Mouse (Mus musculus) kidney, postnatal 4 days (tissue): ENCODE data around the gene Hjurp.

Experiments
- DNase-seq, 2 experiments: peaks; one replicate each; pipeline ENCODE4 v3.0.0; 2021; ENCODE audit warnings: mixed read lengths in 2 of 2

The Hjurp gene

GRCm38 (mm10) chr1:88219054-88219453 lies 58.4 kb downstream of the Hjurp start:
- DNase-seq, result no peak

DNA sequence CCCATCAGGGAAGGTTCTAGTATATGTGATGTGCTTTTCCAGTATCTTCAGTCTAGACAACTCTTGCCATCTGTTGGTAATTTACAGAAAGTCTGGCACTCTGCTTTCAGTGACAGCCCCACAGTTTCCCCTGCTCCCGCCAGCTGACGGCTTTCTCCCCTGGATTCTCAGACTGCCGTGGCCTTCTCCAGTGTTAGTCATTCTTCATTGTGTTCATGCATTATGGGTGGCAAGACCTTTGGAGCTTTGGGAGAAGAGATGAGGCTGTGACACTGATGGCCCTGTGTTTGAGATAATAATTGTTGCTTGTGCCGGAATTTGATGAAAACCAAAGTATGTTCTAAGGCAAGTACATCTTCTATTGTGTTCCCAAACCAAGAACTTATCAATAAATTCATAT lies 58.8 kb downstream of the Hjurp start:
- no peak for DNase-seq

DNA sequence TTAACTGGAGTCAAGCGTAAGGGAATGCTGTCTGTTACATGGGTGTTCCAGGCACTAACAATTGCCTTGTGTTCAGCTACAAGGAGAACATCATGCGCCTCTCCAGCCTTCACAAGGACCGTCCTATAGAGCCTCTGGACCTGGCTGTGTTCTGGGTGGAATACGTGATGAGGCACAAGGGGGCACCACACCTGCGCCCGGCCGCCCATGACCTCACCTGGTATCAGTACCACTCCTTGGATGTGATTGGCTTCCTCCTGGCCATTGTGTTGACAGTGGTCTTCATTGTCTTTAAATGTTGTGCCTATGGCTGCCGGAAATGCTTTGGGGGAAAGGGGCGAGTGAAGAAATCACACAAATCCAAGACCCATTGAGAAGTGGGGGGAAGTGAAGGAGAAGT lies 59.4 kb downstream of the Hjurp start:
- DNase-seq, result no peak

DNA sequence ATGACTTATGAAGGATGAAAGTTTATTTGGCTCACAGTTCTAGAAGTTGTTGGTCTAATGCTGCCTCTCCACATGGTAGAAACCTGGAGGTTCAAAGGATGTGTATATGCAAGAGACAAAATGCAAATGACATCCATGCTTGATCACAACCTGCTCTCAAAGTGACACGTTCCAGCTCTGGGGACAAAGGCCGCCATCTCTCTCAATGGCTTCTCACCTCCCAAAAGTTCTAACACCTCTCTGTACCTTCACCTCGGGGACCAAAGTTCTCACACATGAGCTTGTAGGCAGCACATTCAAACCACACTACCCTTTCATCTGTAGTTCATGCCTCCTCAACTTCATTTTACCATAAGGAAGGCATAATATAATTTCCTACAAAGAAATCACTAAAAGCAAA lies 59.9 kb downstream of the Hjurp start:
- no peak for DNase-seq

DNA sequence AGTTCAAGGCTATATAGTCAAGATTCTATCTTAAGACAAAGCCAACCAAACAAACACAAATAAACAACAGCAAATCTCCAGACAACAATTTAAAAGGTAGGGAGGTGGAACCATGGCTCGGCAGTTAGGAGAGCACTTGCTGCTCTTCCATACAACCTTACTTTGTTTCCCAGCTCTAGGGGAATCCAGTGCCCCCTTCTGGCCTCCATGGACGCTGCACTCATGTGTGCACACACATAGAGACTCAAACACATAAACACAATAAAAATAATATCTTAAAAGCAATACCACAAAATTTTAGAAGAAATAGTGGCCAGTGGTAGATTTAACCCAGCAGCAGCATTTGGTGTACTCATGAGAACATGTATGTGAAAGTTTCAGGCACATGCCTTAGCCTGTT lies 60.3 kb downstream of the Hjurp start:
- no peak for DNase-seq

DNA sequence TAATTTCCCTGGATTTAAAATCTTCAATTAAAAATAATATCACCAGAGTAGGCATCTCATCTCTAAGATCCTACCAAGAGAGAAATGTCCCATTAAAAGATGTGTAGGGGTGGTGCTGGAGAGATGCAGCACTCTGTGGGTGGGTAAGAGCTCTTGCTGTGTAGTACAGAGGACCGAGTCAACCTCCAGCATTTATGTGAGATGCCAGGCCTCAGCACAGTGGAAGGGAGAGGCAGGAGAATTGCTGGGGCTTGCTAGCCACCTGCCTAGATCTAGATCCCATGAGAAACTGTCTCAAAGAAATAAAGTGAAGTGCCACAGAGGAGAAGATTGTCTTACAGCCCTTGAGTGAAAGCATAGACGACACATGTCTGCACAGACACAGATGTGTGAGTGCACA lies 60.9 kb downstream of the Hjurp start:
- DNase-seq, result no peak

DNA sequence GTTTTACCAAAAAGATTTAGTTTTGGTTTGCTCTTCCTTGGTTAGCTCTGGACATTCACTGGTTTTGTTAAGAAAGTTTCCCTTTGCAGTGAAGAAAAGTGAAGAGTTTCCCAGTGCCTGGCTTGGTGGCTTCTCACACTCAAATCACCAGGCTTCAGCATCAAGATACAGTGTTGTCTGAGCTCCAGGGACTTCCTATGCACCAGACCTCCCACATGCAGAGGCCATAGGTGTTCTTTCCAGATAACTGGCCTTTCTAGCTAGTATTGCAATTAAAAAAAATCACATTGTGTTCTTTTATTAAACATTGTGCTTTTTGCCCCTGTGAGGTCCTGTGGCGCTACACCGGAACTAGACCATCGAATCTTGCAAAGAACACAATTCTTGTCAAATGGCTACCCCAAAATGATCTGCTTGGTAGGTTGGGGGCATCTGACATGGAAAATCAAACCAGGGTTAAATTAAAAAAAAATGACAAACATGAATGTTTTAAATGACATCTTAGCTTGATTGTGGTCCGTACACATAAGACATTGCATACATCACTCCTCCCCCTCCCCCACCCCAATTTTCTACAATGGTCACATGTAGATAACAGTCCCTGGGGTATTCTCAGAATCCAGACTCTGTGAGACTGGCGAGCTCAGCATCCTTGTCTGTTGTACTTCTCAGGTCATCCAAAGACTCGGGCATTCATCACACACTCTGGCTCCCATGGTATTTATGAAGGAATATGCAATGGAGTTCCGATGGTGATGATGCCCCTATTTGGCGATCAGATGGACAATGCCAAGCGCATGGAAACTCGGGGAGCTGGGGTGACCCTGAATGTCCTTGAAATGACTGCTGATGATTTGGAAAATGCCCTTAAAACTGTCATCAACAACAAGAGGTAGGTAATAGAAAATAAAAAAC lies 61.7 kb downstream of the Hjurp start:
- DNase-seq, result no peak

DNA sequence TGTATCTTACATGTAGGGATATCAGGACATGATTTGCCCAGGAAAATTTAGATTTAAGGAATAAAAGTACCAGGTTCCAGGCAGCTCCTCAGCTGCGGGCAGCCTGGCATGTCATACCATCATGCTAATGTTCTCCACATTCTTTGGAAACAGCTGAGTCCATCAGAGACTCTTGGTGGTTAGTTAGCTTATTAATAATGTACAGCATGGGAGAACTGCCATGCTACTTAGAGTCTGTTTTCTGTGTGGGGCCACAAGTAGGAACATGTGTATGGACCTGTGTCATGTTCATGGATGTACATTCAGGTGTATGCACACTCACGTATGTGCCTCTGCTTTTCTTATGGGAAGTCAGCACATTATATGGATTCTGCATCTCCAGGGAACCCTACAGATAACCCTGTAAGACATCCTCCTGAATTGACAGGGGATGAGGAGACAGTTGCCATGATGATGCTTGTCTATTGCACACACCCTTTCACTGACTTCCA lies 62.9 kb downstream of the Hjurp start:
- no peak for DNase-seq

DNA sequence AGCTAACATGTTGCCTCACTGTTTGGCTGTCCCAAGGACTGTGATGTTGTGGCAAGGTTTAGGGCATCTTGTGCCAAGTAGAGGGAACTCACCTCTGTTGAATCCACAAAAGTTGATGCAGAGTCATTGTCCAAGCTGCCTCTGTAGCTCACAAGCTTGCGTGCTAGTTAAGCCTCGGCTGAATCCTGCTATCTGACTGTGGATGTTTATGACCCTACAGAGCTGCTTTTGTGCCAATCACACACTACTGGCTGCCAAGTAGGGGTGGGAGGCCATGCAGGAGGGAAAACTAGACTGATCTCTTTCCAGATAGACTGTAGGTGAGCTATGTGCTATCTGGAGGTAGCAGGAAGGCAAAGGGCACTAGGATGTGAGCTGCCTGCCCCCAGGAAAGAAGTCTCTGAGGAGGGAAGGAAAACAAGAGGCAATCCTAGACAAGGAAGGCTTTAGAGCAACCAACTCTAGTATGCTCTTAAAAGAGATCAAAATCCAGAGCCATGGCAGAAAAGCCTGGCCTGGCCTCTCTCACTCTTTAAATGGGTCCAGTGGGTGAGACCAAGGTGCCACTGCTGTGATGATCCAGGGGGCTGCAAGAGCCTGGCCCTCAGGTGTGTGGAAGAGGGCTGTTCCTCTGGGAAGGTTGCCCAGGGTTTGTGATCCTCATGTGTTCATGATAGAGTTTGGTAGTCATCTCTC lies 63.5 kb downstream of the Hjurp start:
- no peak for DNase-seq

DNA sequence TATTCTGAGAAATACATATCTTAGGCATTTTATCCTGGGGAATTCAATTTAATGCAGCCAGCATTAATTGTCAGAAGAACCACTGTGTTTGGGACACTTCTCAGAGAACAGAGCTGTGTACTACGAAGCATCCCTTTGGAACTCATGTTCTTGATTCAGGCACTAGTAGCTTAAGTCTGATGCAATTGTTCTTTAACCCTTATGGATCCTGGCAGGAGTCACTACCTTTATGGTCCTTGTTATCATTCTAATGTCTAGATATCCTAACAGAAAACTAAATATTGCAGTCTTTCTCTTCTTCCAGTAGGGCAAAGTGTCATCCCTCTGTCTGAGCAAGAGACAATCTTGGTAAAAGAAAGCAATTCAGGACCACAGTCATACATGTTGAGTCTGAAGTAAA lies 64.4 kb downstream of the Hjurp start:
- DNase-seq, result no peak
